Mouse (Mus musculus) bone marrow, adult 2 months (tissue): ENCODE data around the gene Cd5l.

Experiments used
- CTCF ChIP-seq: fragments of 200-500 bp; IDR thresholded peaks from 2 replicates; pipeline ENCODE4 v1.5.1; 2011; ENCODE audit warnings: low read length, control low read depth; ENCODE audit not compliant: control insufficient read depth, insufficient read depth
- POLR2A ChIP-seq: fragments of 200-500 bp; IDR thresholded peaks from 2 replicates; pipeline ENCODE4 v1.6.1; 2011; ENCODE audit warnings: low read depth, mild to moderate bottlenecking, control low read depth, low read length, borderline replicate concordance; ENCODE audit not compliant: control insufficient read depth

- TF ChIP-seq CTCF (peak; percentile 81), POLR2A (no peak)
Observed at GRCm38 (mm10) chr3:87411150-87411549, 53.5 kb downstream of the Cd5l start.
